15 mouse cellular contexts compared by ENCODE assay signal in the genomic region with DNA sequence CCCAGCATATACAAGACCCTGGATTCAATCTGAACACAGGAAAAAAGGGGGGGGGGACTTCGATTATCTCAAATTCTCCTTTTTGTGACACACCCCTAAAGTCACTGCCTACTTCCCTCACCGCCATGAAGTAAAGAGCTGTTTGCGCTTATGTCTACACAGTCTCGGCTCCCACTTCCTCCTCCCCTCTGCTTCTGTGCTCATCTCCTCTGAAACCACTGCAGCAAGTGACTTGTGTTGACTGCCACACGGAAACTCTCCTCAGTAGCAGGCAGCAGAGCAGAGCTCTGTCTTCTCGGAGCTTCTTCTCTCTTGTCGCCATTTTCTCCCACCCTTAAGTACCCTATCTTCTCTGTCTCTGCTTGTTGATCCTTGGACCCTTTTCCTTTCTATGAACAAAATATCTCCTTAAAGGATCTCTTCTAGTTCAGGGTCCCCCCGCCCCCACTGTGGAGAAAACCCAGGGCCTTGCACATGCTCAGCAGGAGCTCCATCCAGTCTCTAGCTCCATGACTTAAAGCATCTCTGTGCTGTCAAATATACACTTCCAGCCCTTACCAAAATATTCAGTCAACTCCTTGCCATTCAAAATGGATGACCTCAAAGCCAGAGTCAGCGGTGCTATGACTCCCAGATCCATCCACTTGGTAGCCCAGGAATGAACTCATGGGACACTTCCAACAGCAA. TPM values are rescaled to one million over a fixed set of nuclear protein-coding genes. Genes with fewer than 3 reads are reported as not detected.
DNase-seq lines count a peak whose midpoint lies in the region; ATAC-seq and TF ChIP-seq lines count a peak whose summit lies in the region.
"Had no signal": no experiment of that assay in that cellular context is flagged by ENCODE, and none has a peak within 500 bp of the region (broad histone marks: within the 10 kb centered on the region; RNA-seq: fewer than 3 reads in every experiment).

No protein-coding gene starts in this region.

- no peak for TF ChIP-seq CTCF in layer of hippocampus, adult 2 months (conservative IDR thresholded peaks at IDR 0.05)

- H3K9me3 ChIP-seq in liver, embryonic 16.5 days (replicated peaks; ENCODE audit: control insufficient read depth, low read length) = 0 out of 2 replicates have a peak, but pooled peaks cover under 1% of the 10 kb centered on the region
- no peaks in the 10 kb centered on the region for H3K9me3 ChIP-seq in midbrain, embryonic 16.5 days (replicated peaks; ENCODE audit: control insufficient read depth, low read length, poor library complexity, severe bottlenecking)
- H3K9me3 ChIP-seq: hindbrain, embryonic 15.5 days had no signal

- H3K4me3 ChIP-seq in layer of hippocampus, adult 2 months = no peak overlapping the region
- no peak overlapping the region for H3K4me3 ChIP-seq in liver, embryonic 16.5 days (ENCODE audit: low read depth, low read length)
- H3K4me3 ChIP-seq in midbrain, embryonic 16.5 days (ENCODE audit: low read depth, low read length) = no peak overlapping the region
- H3K4me3 ChIP-seq: forebrain, embryonic 13.5 days; hindbrain, embryonic 15.5 days; neural tube, embryonic 13.5 days had no signal

- no peaks in the 10 kb centered on the region for H3K27me3 ChIP-seq in liver, embryonic 16.5 days (ENCODE audit: control insufficient read depth, insufficient read depth, low read depth, low read length)
- no peaks in the 10 kb centered on the region for H3K27me3 ChIP-seq in splenic B cell, adult 2 months (ENCODE audit: control insufficient read depth, insufficient read depth, low read length, poor library complexity, severe bottlenecking)
- no peaks in the 10 kb centered on the region for H3K27me3 ChIP-seq in midbrain, embryonic 16.5 days (ENCODE audit: control insufficient read depth, insufficient read depth, low read depth, low read length)
- H3K27me3 ChIP-seq: forebrain, embryonic 13.5 days; hindbrain, embryonic 15.5 days; neural tube, embryonic 13.5 days had no signal

- H3K4me1 ChIP-seq in liver, embryonic 16.5 days (ENCODE audit: control insufficient read depth, low read depth, low read length) = no peaks in the 10 kb centered on the region; the same call in none of the 2 replicates
- no peaks in the 10 kb centered on the region for H3K4me1 ChIP-seq in midbrain, embryonic 16.5 days (ENCODE audit: control insufficient read depth, insufficient read depth, low read length)

- H3K4me2 ChIP-seq in liver, embryonic 16.5 days (ENCODE audit: low read depth, low read length) = no peak overlapping the region
- H3K4me2 ChIP-seq in midbrain, embryonic 16.5 days (ENCODE audit: low read length) = no peak overlapping the region
- H3K4me2 ChIP-seq: forebrain, embryonic 13.5 days; hindbrain, embryonic 15.5 days; neural tube, embryonic 13.5 days had no signal

- H3K36me3 ChIP-seq in liver, embryonic 16.5 days (ENCODE audit: control insufficient read depth, insufficient read depth) = peaks cover 11% of the 10 kb centered on the region
- no peaks in the 10 kb centered on the region for H3K36me3 ChIP-seq in splenic B cell, adult 2 months (ENCODE audit: control insufficient read depth, insufficient read depth, low read length, poor library complexity, severe bottlenecking)
- H3K36me3 ChIP-seq in midbrain, embryonic 16.5 days (ENCODE audit: control insufficient read depth, insufficient read depth, low read length) = no peaks in the 10 kb centered on the region
- H3K36me3 ChIP-seq: hindbrain, embryonic 15.5 days; neural tube, embryonic 13.5 days had no signal

- H3K9ac ChIP-seq in liver, embryonic 16.5 days (ENCODE audit: low read depth, low read length) = no peak overlapping the region
- H3K9ac ChIP-seq in midbrain, embryonic 16.5 days (ENCODE audit: low read depth, low read length) = no peak overlapping the region
- H3K9ac ChIP-seq: forebrain, embryonic 13.5 days; hindbrain, embryonic 15.5 days; neural tube, embryonic 13.5 days had no signal

- ATAC-seq in liver, embryonic 16.5 days (ENCODE audit: low read depth) = 0 out of 2 replicates have a peak, but pooled peaks have one; percentile 19
- no peak for ATAC-seq in midbrain, embryonic 16.5 days
- ATAC-seq: forebrain, embryonic 13.5 days had no signal

- peak overlapping the region; percentile 6; the same call in 1 of the 2 replicates for H3K27ac ChIP-seq in layer of hippocampus, adult 2 months
- H3K27ac ChIP-seq in liver, embryonic 16.5 days (ENCODE audit: low read length) = no peak overlapping the region
- no peak overlapping the region for H3K27ac ChIP-seq in midbrain, embryonic 16.5 days (ENCODE audit: low read length)
- H3K27ac ChIP-seq: forebrain, embryonic 13.5 days; hindbrain, embryonic 15.5 days; neural tube, embryonic 13.5 days had no signal

- 28% methylated on average over 9 of the region's 9 CpGs for WGBS in liver, embryonic 16.5 days (ENCODE audit: insufficient replicate concordance)
- WGBS in midbrain, embryonic 16.5 days = 90% methylated on average over 9 of the region's 9 CpGs

- DNase-seq in layer of hippocampus, adult 2 months (ENCODE audit: low spot score in 2 of 2) = no peak
- DNase-seq in layer of hippocampus, adult 18-20 months (ENCODE audit: low spot score in 2 of 2) = no peak
- peak; percentile 68 for DNase-seq in T-cell, adult 2 months (ENCODE audit: low spot score)
- peak; percentile 75 for DNase-seq in splenic B cell, adult 2 months (ENCODE audit: low read depth, low spot score)
- DNase-seq in frontal cortex, adult 2 months (ENCODE audit: extremely low spot score in 1 of 2, low spot score in 1 of 2) = no peak
- DNase-seq in urinary bladder, postnatal 14 days (ENCODE audit: low spot score) = no peak
- DNase-seq: cerebellum, adult 11-12 months; kidney, postnatal 14 days; right cerebral cortex, postnatal 4 days had no signal

RNA-seq across cellular contexts. Expression of gene Serpinf1, which starts 6.7 kb away (rescaled TPM):
- total RNA-seq in layer of hippocampus, adult 2 months (2021) = 10 to 100 TPM; 14.0 to 15.6 TPM
- 10 to 100 TPM; 10.6 to 15.4 TPM for total RNA-seq in layer of hippocampus, adult 18-20 months (2021)
- polyA plus RNA-seq in liver, embryonic 16.5 days (2015; fragmentation: Nextera tagmentation; extraction: Ambion mirVana) = 363 and 402 TPM in 2 replicates
- polyA plus RNA-seq in frontal cortex, adult 2 months (2012; rRNA removed) = 33.0 and 33.1 TPM in 2 replicates
- 28.5 and 31.8 TPM in 2 replicates for polyA plus RNA-seq in midbrain, embryonic 16.5 days (2015; fragmentation: Nextera tagmentation; extraction: Ambion mirVana)

RNA-seq across cellular contexts. Expression of gene Serpinf2, which starts 10.2 kb away (rescaled TPM):
- under 1 TPM; 0.38 to 0.52 TPM for total RNA-seq in layer of hippocampus, adult 2 months (2021)
- under 1 TPM; 0.53 to 0.59 TPM for total RNA-seq in layer of hippocampus, adult 18-20 months (2021)
- polyA plus RNA-seq in liver, embryonic 16.5 days (2015; fragmentation: Nextera tagmentation; extraction: Ambion mirVana) = 753 and 817 TPM in 2 replicates
- 0.10 and 0.11 TPM in 2 replicates for polyA plus RNA-seq in frontal cortex, adult 2 months (2012; rRNA removed)
- polyA plus RNA-seq in midbrain, embryonic 16.5 days (2015; fragmentation: Nextera tagmentation; extraction: Ambion mirVana) = not detected in 2 replicates
- total RNA-seq: left cerebral cortex, postnatal 10 days had no signal
- polyA plus RNA-seq: forebrain, embryonic 13.5 days had no signal

RNA-seq across cellular contexts. Expression of gene Wdr81, which starts 25.4 kb away (rescaled TPM):
- 10 to 100 TPM; 23.4 to 23.7 TPM for total RNA-seq in layer of hippocampus, adult 2 months (2021)
- 10 to 100 TPM; 21.6 to 23.3 TPM for total RNA-seq in layer of hippocampus, adult 18-20 months (2021)
- 22.6 and 24.9 TPM in 2 replicates for polyA plus RNA-seq in liver, embryonic 16.5 days (2015; fragmentation: Nextera tagmentation; extraction: Ambion mirVana)
- polyA plus RNA-seq in frontal cortex, adult 2 months (2012; rRNA removed) = 13.2 and 14.4 TPM in 2 replicates
- 7.4 and 7.6 TPM in 2 replicates for polyA plus RNA-seq in midbrain, embryonic 16.5 days (2015; fragmentation: Nextera tagmentation; extraction: Ambion mirVana)

RNA-seq across cellular contexts. Expression of gene Tlcd2, which starts 32.4 kb away (rescaled TPM):
- total RNA-seq in layer of hippocampus, adult 2 months (2021) = under 1 TPM in 1 of 2 experiments, not detected in 1; 0.56 TPM
- total RNA-seq in layer of hippocampus, adult 18-20 months (2021) = under 1 TPM in 1 of 2 experiments, not detected in 1; 0.89 TPM
- polyA plus RNA-seq in liver, embryonic 16.5 days (2015; fragmentation: Nextera tagmentation; extraction: Ambion mirVana) = 19.6 and 20.4 TPM in 2 replicates
- polyA plus RNA-seq in frontal cortex, adult 2 months (2012; rRNA removed) = 0.84 and 1.3 TPM in 2 replicates
- polyA plus RNA-seq in midbrain, embryonic 16.5 days (2015; fragmentation: Nextera tagmentation; extraction: Ambion mirVana) = 1.9 TPM in 2 replicates

RNA-seq across cellular contexts. Expression of gene Prpf8, which starts 57.5 kb away (rescaled TPM):
- 100 to 1,000 TPM; 131 to 139 TPM for total RNA-seq in layer of hippocampus, adult 2 months (2021)
- total RNA-seq in layer of hippocampus, adult 18-20 months (2021) = 100 to 1,000 TPM; 132 to 133 TPM
- polyA plus RNA-seq in liver, embryonic 16.5 days (2015; fragmentation: Nextera tagmentation; extraction: Ambion mirVana) = 24.1 and 25.3 TPM in 2 replicates
- polyA plus RNA-seq in frontal cortex, adult 2 months (2012; rRNA removed) = 86.2 and 95.8 TPM in 2 replicates
- 42.9 and 47.6 TPM in 2 replicates for polyA plus RNA-seq in midbrain, embryonic 16.5 days (2015; fragmentation: Nextera tagmentation; extraction: Ambion mirVana)

Comparison
In these comparisons a context has a peak if more than half of its experiments do, and no peak if none do; other contexts are left out.
1. DNase-seq: peak in T-cell, adult 2 months (single experiment) and splenic B cell, adult 2 months (single experiment); none in layer of hippocampus, adult 2 months (0 of 2), layer of hippocampus, adult 18-20 months (0 of 2), frontal cortex, adult 2 months (0 of 2) and urinary bladder, postnatal 14 days (single experiment).
2. RNA of gene Serpinf1, which starts 6.7 kb away (polyA plus RNA-seq): 363 to 402 TPM in liver, embryonic 16.5 days; 33.0 to 33.1 TPM in frontal cortex, adult 2 months and 28.5 to 31.8 TPM in midbrain, embryonic 16.5 days; every median in the first group is over 10 times any median in the second.
3. RNA of gene Serpinf2, which starts 10.2 kb away (polyA plus RNA-seq): 753 to 817 TPM in liver, embryonic 16.5 days; 0.10 to 0.11 TPM in frontal cortex, adult 2 months and not detected in midbrain, embryonic 16.5 days; every median in the first group is over 100 times any median in the second.